Comparison of ENCODE assay signal across 8 mouse cellular contexts in the genomic region with DNA sequence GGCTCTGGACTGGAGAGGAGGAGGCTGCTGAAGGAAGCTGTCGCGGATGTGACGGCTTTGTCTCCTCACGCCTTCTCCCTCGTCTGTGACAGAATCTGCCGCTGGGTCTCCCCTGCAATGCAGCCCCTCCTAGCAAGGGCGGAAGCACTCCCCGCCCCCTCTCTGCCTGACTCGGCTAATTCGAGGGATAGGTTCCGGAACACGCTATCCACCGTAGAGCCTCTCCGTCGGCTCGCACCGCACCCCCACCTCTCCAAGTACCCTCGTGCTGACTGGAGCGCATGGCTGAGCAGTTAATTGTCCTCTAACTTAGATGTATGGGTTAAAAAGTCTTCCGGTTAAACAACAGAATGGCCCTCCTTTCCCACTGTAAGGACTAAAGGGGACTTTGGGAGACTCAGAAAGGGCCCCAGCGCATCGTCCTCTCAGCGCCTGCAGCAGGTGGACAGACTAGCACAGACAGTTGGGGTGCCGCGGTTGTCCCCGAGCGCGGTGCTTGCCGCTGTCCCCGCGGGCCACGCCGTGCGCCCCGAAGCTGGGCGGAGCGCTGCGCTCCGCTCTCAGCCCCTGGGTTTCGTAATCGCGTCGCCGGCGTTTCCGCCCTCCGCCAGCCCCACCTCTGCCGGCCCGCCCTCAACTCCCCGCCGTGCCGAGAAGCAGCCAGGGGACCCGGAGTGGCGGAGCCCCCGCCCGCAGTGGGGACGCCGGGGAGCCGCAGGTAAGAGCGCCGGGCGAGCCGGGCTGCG. TPM values are rescaled to one million over a fixed set of nuclear protein-coding genes. Genes with fewer than 3 reads are reported as not detected.
DNase-seq lines count a peak whose midpoint lies in the region; ATAC-seq lines count a peak whose summit lies in the region.

A gene (plus strand): TSS at position 585 of the 746 bp plus-strand sequence.

- H3K4me2 ChIP-seq in forebrain, embryonic 11.5 days (ENCODE audit: low read depth, low read length, severe bottlenecking) = peak within 1 kb of the TSS; percentile 93
- peak within 1 kb of the TSS; percentile 70 for H3K4me2 ChIP-seq in heart, embryonic 15.5 days
- H3K4me2 ChIP-seq in liver, embryonic 13.5 days = peak within 1 kb of the TSS; percentile 97
- H3K4me2 ChIP-seq in stomach, embryonic 15.5 days = peak within 1 kb of the TSS; percentile 83

- H3K9me3 ChIP-seq in forebrain, embryonic 11.5 days (ENCODE audit: control insufficient read depth, low read length) = no peaks in the 10 kb centered on the region
- no peaks in the 10 kb centered on the region for H3K9me3 ChIP-seq in heart, embryonic 15.5 days (replicated peaks)
- no peaks in the 10 kb centered on the region for H3K9me3 ChIP-seq in liver, embryonic 13.5 days (replicated peaks)
- no peaks in the 10 kb centered on the region for H3K9me3 ChIP-seq in stomach, embryonic 15.5 days

- peak within 1 kb of the TSS; percentile 95 for H3K4me3 ChIP-seq in forebrain, embryonic 11.5 days (ENCODE audit: low read depth, low read length)
- H3K4me3 ChIP-seq in heart, embryonic 15.5 days = peak within 1 kb of the TSS; percentile 93
- H3K4me3 ChIP-seq in liver, embryonic 13.5 days (replicated peaks) = peak within 1 kb of the TSS; percentile 85
- H3K4me3 ChIP-seq in stomach, embryonic 15.5 days (replicated peaks) = peak within 1 kb of the TSS; percentile 97

- H3K27me3 ChIP-seq in forebrain, embryonic 11.5 days (ENCODE audit: control insufficient read depth, insufficient read depth, low read length) = no peaks in the 10 kb centered on the region
- no peaks in the 10 kb centered on the region for H3K27me3 ChIP-seq in heart, embryonic 15.5 days
- H3K27me3 ChIP-seq in liver, embryonic 13.5 days = no peaks in the 10 kb centered on the region
- H3K27me3 ChIP-seq in stomach, embryonic 15.5 days (replicated peaks) = no peaks in the 10 kb centered on the region

- H3K9ac ChIP-seq in forebrain, embryonic 11.5 days (ENCODE audit: low read length) = peak within 1 kb of the TSS; percentile 96
- peak within 1 kb of the TSS; percentile 98 for H3K9ac ChIP-seq in heart, embryonic 15.5 days
- H3K9ac ChIP-seq in liver, embryonic 13.5 days = peak within 1 kb of the TSS; percentile 96
- H3K9ac ChIP-seq in stomach, embryonic 15.5 days = peak within 1 kb of the TSS; percentile 99

- peak; percentile 83 for ATAC-seq in forebrain, embryonic 11.5 days (replicated peaks; ENCODE audit: low FRiP score)
- ATAC-seq in heart, embryonic 15.5 days (replicated peaks; ENCODE audit: insufficient number of reproducible peaks, insufficient read depth, low FRiP score, low read depth) = peak; percentile 89
- peak; percentile 88 for ATAC-seq in liver, embryonic 13.5 days (ENCODE audit: low read depth)
- peak; percentile 84 for ATAC-seq in stomach, embryonic 15.5 days (ENCODE audit: insufficient read depth, low FRiP score, low read depth)

- peak within 1 kb of the TSS; percentile 94 for H3K27ac ChIP-seq in forebrain, embryonic 11.5 days (ENCODE audit: low read depth, low read length)
- H3K27ac ChIP-seq in heart, embryonic 15.5 days = peak within 1 kb of the TSS; percentile 92
- peak within 1 kb of the TSS; percentile 93 for H3K27ac ChIP-seq in liver, embryonic 13.5 days
- H3K27ac ChIP-seq in stomach, embryonic 15.5 days = peak within 1 kb of the TSS; percentile 98

- under 1% methylated on average over 64 of the region's 64 CpGs for WGBS in forebrain, embryonic 11.5 days
- under 1% methylated on average over 62 of the region's 64 CpGs for WGBS in heart, embryonic 15.5 days
- WGBS in liver, embryonic 13.5 days (ENCODE audit: insufficient replicate concordance) = under 1% methylated on average over 64 of the region's 64 CpGs
- under 1% methylated on average over 64 of the region's 64 CpGs for WGBS in stomach, embryonic 15.5 days

- peaks cover 21% of the 10 kb centered on the region for H3K4me1 ChIP-seq in forebrain, embryonic 11.5 days (replicated peaks; ENCODE audit: control insufficient read depth, insufficient read depth, low read length)
- H3K4me1 ChIP-seq in heart, embryonic 15.5 days (replicated peaks) = peaks cover 53% of the 10 kb centered on the region
- peaks cover 57% of the 10 kb centered on the region for H3K4me1 ChIP-seq in liver, embryonic 13.5 days (replicated peaks)
- H3K4me1 ChIP-seq in stomach, embryonic 15.5 days = peaks cover 36% of the 10 kb centered on the region

- peaks cover 16% of the 10 kb centered on the region for H3K36me3 ChIP-seq in forebrain, embryonic 11.5 days (ENCODE audit: control insufficient read depth, insufficient read depth, low read length)
- H3K36me3 ChIP-seq in heart, embryonic 15.5 days = peaks cover 19% of the 10 kb centered on the region
- H3K36me3 ChIP-seq in liver, embryonic 13.5 days = peaks cover 37% of the 10 kb centered on the region
- peaks cover 29% of the 10 kb centered on the region for H3K36me3 ChIP-seq in stomach, embryonic 15.5 days

- DNase-seq in CD8-positive naive resting alpha-beta T cell, adult 2 months (ENCODE audit: low read depth in 2 of 2, low spot score in 2 of 2) = peak; percentile 77 to 84
- DNase-seq in c-Kit-positive CD71-negative TER-119-negative erythroid progenitor cells, embryonic 14.5 days (ENCODE audit: low read depth) = peak; percentile 78
- DNase-seq in forebrain, embryonic 11.5 days (ENCODE audit: low spot score) = peak; percentile 92
- DNase-seq in kidney, postnatal 25 days = peak; percentile 87 to 95
- peak; percentile 84 for DNase-seq in liver, embryonic 13.5 days
- DNase-seq in neural tube, embryonic 10.5 days (ENCODE audit: extremely low spot score, low spot score) = peak; percentile 88

RNA-seq across cellular contexts. Expression of the gene that starts here (rescaled TPM):
- polyA plus RNA-seq in forebrain, embryonic 11.5 days (2014; fragmentation: Nextera tagmentation; extraction: Ambion mirVana) = 120 and 124 TPM in 2 replicates
- polyA plus RNA-seq in heart, embryonic 15.5 days (2015; fragmentation: Nextera tagmentation; extraction: Ambion mirVana) = 49.7 and 60.9 TPM in 2 replicates
- polyA plus RNA-seq in liver, embryonic 13.5 days (2015; fragmentation: Nextera tagmentation; extraction: Ambion mirVana) = 43.9 and 50.1 TPM in 2 replicates
- polyA plus RNA-seq in stomach, embryonic 15.5 days (2015; fragmentation: Nextera tagmentation; extraction: Ambion mirVana) = 83.5 and 96.5 TPM in 2 replicates

Comparison
In these comparisons a context has a peak if more than half of its experiments do, and no peak if none do; other contexts are left out.
1. Peak in every context shown above with its lines: DNase-seq, ATAC-seq, H3K4me3 ChIP-seq and H3K27ac ChIP-seq.